Mouse (Mus musculus): ENCODE data around the gene Creb3l1.
A peak's percentile ranks its signal among the peaks of the same experiment; 100 is the strongest.

The Creb3l1 gene

GRCm38 (mm10) chr2:92024274-92024672, at the start of gene Creb3l1:
Gene Creb3l1 (minus strand): TSS chr2:92024502.
- peak; percentile 27 for DNase-seq (ENCODE audit: low read depth)

GRCm38 (mm10) chr2:92071143-92071542, 46.8 kb upstream of the Creb3l1 start:
- DNase-seq (ENCODE audit: low read depth) = no peak

- no peak for DNase-seq (ENCODE audit: low read depth)
Observed at GRCm38 (mm10) chr2:92069630-92070029, 45.3 kb upstream of the Creb3l1 start.

GRCm38 (mm10) chr2:92067600-92067999, 43.3 kb upstream of the Creb3l1 start:
- no peak for DNase-seq (ENCODE audit: low read depth)

- DNase-seq (ENCODE audit: low read depth) = no peak
Observed at GRCm38 (mm10) chr2:92066899-92067298, 42.6 kb upstream of the Creb3l1 start.

GRCm38 (mm10) chr2:92065938-92066337, 41.6 kb upstream of the Creb3l1 start:
- DNase-seq (ENCODE audit: low read depth) = no peak

- no peak for DNase-seq (ENCODE audit: low read depth)
Observed at GRCm38 (mm10) chr2:92065269-92065888, 41.1 kb upstream of the Creb3l1 start.

GRCm38 (mm10) chr2:92063106-92063505, 38.8 kb upstream of the Creb3l1 start:
- DNase-seq (ENCODE audit: low read depth) = no peak

GRCm38 (mm10) chr2:92061337-92061736, 37.0 kb upstream of the Creb3l1 start:
- no peak for DNase-seq (ENCODE audit: low read depth)

- DNase-seq (ENCODE audit: low read depth) = no peak
Observed at GRCm38 (mm10) chr2:92060291-92060690, 36.0 kb upstream of the Creb3l1 start.

- DNase-seq (ENCODE audit: low read depth) = no peak
Observed at GRCm38 (mm10) chr2:92059481-92060220, 35.3 kb upstream of the Creb3l1 start.

GRCm38 (mm10) chr2:92058936-92059335, 34.6 kb upstream of the Creb3l1 start:
- DNase-seq (ENCODE audit: low read depth) = no peak

- peak; percentile 67 for DNase-seq (ENCODE audit: low read depth)
Observed at GRCm38 (mm10) chr2:92058469-92058868, 34.2 kb upstream of the Creb3l1 start.

- no peak for DNase-seq (ENCODE audit: low read depth)
Observed at GRCm38 (mm10) chr2:92056760-92057159, 32.5 kb upstream of the Creb3l1 start.

- no peak for DNase-seq (ENCODE audit: low read depth)
Observed at GRCm38 (mm10) chr2:92055831-92056236, 31.5 kb upstream of the Creb3l1 start.

- DNase-seq (ENCODE audit: low read depth) = peak; percentile 95
Observed at GRCm38 (mm10) chr2:92055101-92055813, 31.0 kb upstream of the Creb3l1 start.

GRCm38 (mm10) chr2:92052754-92053153, 28.5 kb upstream of the Creb3l1 start:
- DNase-seq (ENCODE audit: low read depth) = no peak

GRCm38 (mm10) chr2:92052188-92052587, 27.9 kb upstream of the Creb3l1 start:
- peak; percentile 92 for DNase-seq (ENCODE audit: low read depth)

GRCm38 (mm10) chr2:92048034-92048690, 23.9 kb upstream of the Creb3l1 start:
- no peak for DNase-seq (ENCODE audit: low read depth)

GRCm38 (mm10) chr2:92047601-92048000, 23.3 kb upstream of the Creb3l1 start:
- no peak for DNase-seq (ENCODE audit: low read depth)

- no peak for DNase-seq (ENCODE audit: low read depth)
Observed at GRCm38 (mm10) chr2:92043285-92043684, 19.0 kb upstream of the Creb3l1 start.

GRCm38 (mm10) chr2:92041538-92041937, 17.2 kb upstream of the Creb3l1 start:
- DNase-seq (ENCODE audit: low read depth) = no peak
